Mouse (Mus musculus) midbrain, embryonic 13.5 days (tissue): Measurements from ENCODE around the gene Slc47a1. TPM values are rescaled to one million over a fixed set of nuclear protein-coding genes. Genes with fewer than 3 reads are reported as not detected.
A peak's percentile ranks its signal among the peaks of the same experiment; 100 is the strongest.

Source experiments
- ATAC-seq: fragments of 200-750 bp; cut with Nextera tagmentation; 2 replicates; pipeline ENCODE4 v1.8.0; 2017; ENCODE audit warnings: mild to moderate bottlenecking, moderate TSS enrichment, moderate library complexity
- H3K27ac ChIP-seq: fragments of 300-500 bp; sonication (generic); 2 replicates; pipeline ENCODE4 v1.5.1; 2015; ENCODE audit warnings: inconsistent platforms, mild to moderate bottlenecking, moderate library complexity
- H3K27me3 ChIP-seq: fragments of 300-500 bp; sonication (generic); 2 replicates; pipeline ENCODE4 v1.6.1; 2015; ENCODE audit warnings: mild to moderate bottlenecking, inconsistent platforms
- H3K36me3 ChIP-seq: fragments of 300-500 bp; sonication (generic); 2 replicates; pipeline ENCODE4 v1.6.1; 2015; ENCODE audit warnings: mild to moderate bottlenecking, inconsistent platforms
- H3K4me1 ChIP-seq: fragments of 300-500 bp; sonication (generic); replicated peaks from 2 replicates; pipeline ENCODE4 v1.6.1; 2015; ENCODE audit warnings: inconsistent platforms
- H3K4me2 ChIP-seq: fragments of 300-500 bp; sonication (generic); replicated peaks from 2 replicates; pipeline ENCODE4 v1.6.1; 2015; ENCODE audit warnings: moderate library complexity, mild to moderate bottlenecking, inconsistent platforms
- H3K4me3 ChIP-seq: fragments of 300-500 bp; sonication (generic); replicated peaks from 2 replicates; pipeline ENCODE4 v1.5.1; 2015; ENCODE audit warnings: mild to moderate bottlenecking, inconsistent platforms
- H3K9ac ChIP-seq: fragments of 300-500 bp; sonication (generic); replicated peaks from 2 replicates; pipeline ENCODE4 v1.6.1; 2015; ENCODE audit warnings: mild to moderate bottlenecking, inconsistent platforms
- H3K9me3 ChIP-seq: fragments of 300-500 bp; sonication (generic); 2 replicates; pipeline ENCODE4 v1.6.1; 2016; ENCODE audit warnings: mild to moderate bottlenecking, inconsistent platforms
- WGBS: fragments of 180-500 bp; shearing (Covaris S2); methylation state at CpG from one replicate; pipeline ENCODE4 v1.1.7; 2015; 5-methylcytosine and 5-hydroxymethylcytosine counted together
- polyA plus RNA-seq: library from polyadenylated mRNA; unstranded; fragments of >200 nt; fragmentation: Nextera tagmentation; extraction: Ambion mirVana; gene quantifications from 2 replicates; pipeline ENCODE4 v1.2.1, GENCODE M21; 2015

Gene Slc47a1
- polyA plus RNA-seq, 1 experiment from 2014 or later, result not detected

GRCm38 (mm10) chr11:61365938-61366337 is 12.2 kb downstream of the Slc47a1 start:
- Histone ChIP-seq H3K4me1 (no peaks in the 10 kb centered on the region), H3K9ac (no peak overlapping the region; the same call in 1 of the 2 replicates), H3K4me2 (no peak overlapping the region), H3K36me3 (no peaks in the 10 kb centered on the region), H3K27me3 (no peaks in the 10 kb centered on the region), H3K4me3 (no peak overlapping the region), H3K27ac (no peak overlapping the region), H3K9me3 (no peaks in the 10 kb centered on the region)
- no peak for ATAC-seq
- 80% methylated on average over 3 of the region's 3 CpGs for WGBS

- Histone ChIP-seq H3K9ac (no peak overlapping the region), H3K4me3 (no peak overlapping the region), H3K4me1 (no peaks in the 10 kb centered on the region), H3K27ac (no peak overlapping the region), H3K9me3 (no peaks in the 10 kb centered on the region), H3K27me3 (no peaks in the 10 kb centered on the region), H3K36me3 (no peaks in the 10 kb centered on the region), H3K4me2 (no peak overlapping the region)
- 87% methylated on average over 6 of the region's 6 CpGs for WGBS
- no peak for ATAC-seq
These were observed 14.0 kb downstream of the Slc47a1 start for GRCm38 (mm10) chr11:61364096-61364495.

- ATAC-seq, result no peak
These were observed 16.5 kb downstream of the Slc47a1 start for GRCm38 (mm10) chr11:61361515-61362190.

DNA sequence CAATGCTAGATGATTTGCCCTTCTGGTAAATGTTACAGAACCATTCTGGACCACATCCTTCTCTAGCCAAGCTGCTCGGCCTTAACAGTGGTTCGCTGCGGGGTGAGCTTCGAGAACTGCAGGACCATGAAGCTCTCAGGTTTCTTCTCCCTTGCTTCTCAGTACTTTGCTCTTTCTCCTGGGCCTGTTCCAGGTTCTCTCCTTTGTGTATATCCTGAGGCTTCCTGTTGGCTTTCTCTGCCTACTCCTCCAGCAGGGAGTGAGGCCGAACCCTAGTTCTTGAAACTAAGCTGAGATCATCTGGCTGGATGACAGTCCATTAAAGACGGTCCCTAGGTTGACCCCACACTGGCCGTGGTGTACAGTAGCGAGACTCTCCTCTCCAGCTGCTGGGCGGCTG is 21.5 kb downstream of the Slc47a1 start:
- 91% methylated on average over 9 of the region's 9 CpGs for WGBS
- no peaks in the 10 kb centered on the region for H3K4me1 ChIP-seq
- no peaks in the 10 kb centered on the region for H3K9me3 ChIP-seq
- no peak overlapping the region for H3K4me2 ChIP-seq
- H3K36me3 ChIP-seq, result no peaks in the 10 kb centered on the region
- H3K9ac ChIP-seq, result no peak overlapping the region
- ATAC-seq, result no peak
- no peak overlapping the region for H3K4me3 ChIP-seq
- H3K27ac ChIP-seq, result no peak overlapping the region
- H3K27me3 ChIP-seq, result no peaks in the 10 kb centered on the region

More at GRCm38 (mm10) chr11:61361515-61362190, 16.5 kb downstream of the Slc47a1 start:
- Histone ChIP-seq H3K27ac (no peak overlapping the region), H3K4me3 (no peak overlapping the region), H3K4me2 (no peak overlapping the region), H3K27me3 (no peaks in the 10 kb centered on the region), H3K9me3 (no peaks in the 10 kb centered on the region), H3K36me3 (no peaks in the 10 kb centered on the region), H3K4me1 (no peaks in the 10 kb centered on the region), H3K9ac (no peak overlapping the region)
- 84% methylated on average over 11 of the region's 11 CpGs for WGBS

- H3K36me3 ChIP-seq, result no peaks in the 10 kb centered on the region
- no peak overlapping the region for H3K4me2 ChIP-seq
- H3K27me3 ChIP-seq, result no peaks in the 10 kb centered on the region
- H3K9ac ChIP-seq, result no peak overlapping the region
- ATAC-seq, result no peak
- no peak overlapping the region for H3K4me3 ChIP-seq
- WGBS, result 74% methylated on average over 6 of the region's 6 CpGs
- no peak overlapping the region for H3K27ac ChIP-seq
- H3K4me1 ChIP-seq, result no peaks in the 10 kb centered on the region
- H3K9me3 ChIP-seq, result no peaks in the 10 kb centered on the region
These were observed 22.0 kb downstream of the Slc47a1 start for GRCm38 (mm10) chr11:61356111-61356510.

DNA sequence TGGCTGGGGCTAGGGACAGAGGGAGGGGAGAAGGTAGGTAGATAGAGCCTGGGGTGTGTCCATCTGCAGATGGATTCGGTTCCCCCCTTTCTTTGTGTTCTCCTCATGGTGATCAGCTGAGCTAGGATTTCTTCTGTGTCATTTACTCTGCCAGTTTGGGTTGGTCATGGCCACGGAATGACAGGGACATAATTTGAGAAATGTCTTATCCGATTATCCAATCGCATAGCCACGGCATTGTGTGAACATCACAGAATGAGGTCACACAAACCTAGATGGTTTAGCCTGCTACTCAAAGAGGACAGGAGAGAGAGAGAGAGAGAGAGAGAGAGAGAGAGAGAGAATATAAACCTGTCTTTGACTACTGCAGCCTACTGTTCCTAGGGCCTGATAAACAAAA is 22.8 kb downstream of the Slc47a1 start:
- ATAC-seq, result no peak

DNA sequence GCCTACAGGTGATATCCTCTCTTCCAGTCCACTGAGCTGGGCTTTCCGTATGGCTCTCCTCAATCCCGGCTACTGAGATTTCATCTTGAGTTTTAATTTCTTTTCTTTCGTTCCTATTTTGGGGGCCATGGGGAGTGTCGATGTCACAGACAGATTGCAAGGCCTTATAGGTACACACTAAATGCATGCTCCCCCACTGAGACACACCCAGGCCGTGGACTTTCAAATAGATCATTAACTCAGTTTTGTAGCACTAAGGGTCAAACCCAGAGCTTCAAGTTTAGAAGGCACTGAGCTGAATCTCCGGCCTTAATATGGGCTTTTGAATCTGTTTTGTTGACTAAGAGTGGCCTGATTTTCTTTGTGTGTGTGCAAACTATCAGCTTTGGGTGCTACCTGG is 23.8 kb downstream of the Slc47a1 start:
- 83% methylated on average over 6 of the region's 6 CpGs for WGBS
- H3K27me3 ChIP-seq, result no peaks in the 10 kb centered on the region
- no peaks in the 10 kb centered on the region for H3K9me3 ChIP-seq
- no peak for ATAC-seq
- no peak overlapping the region for H3K4me2 ChIP-seq
- no peak overlapping the region for H3K4me3 ChIP-seq
- no peak overlapping the region for H3K9ac ChIP-seq
- no peaks in the 10 kb centered on the region for H3K4me1 ChIP-seq
- H3K36me3 ChIP-seq, result no peaks in the 10 kb centered on the region
- H3K27ac ChIP-seq, result no peak overlapping the region

More for the DNA sequence above, 22.8 kb downstream of the Slc47a1 start:
- Histone ChIP-seq H3K4me2 (no peak overlapping the region), H3K9me3 (no peaks in the 10 kb centered on the region), H3K4me1 (no peaks in the 10 kb centered on the region), H3K36me3 (no peaks in the 10 kb centered on the region), H3K4me3 (no peak overlapping the region), H3K27ac (no peak overlapping the region), H3K27me3 (no peaks in the 10 kb centered on the region), H3K9ac (no peak overlapping the region)
- WGBS, result 80% methylated on average over 5 of the region's 5 CpGs

GRCm38 (mm10) chr11:61353038-61353437 is 25.1 kb downstream of the Slc47a1 start:
- Histone ChIP-seq H3K36me3 (no peaks in the 10 kb centered on the region), H3K4me1 (no peaks in the 10 kb centered on the region), H3K9me3 (no peaks in the 10 kb centered on the region), H3K4me3 (no peak overlapping the region), H3K27me3 (0 out of 2 replicates have a peak, but pooled peaks cover 4% of the 10 kb centered on the region), H3K4me2 (no peak overlapping the region), H3K9ac (no peak overlapping the region), H3K27ac (no peak overlapping the region)
- WGBS, result 75% methylated on average over 2 of the region's 2 CpGs
- ATAC-seq, result no peak

DNA sequence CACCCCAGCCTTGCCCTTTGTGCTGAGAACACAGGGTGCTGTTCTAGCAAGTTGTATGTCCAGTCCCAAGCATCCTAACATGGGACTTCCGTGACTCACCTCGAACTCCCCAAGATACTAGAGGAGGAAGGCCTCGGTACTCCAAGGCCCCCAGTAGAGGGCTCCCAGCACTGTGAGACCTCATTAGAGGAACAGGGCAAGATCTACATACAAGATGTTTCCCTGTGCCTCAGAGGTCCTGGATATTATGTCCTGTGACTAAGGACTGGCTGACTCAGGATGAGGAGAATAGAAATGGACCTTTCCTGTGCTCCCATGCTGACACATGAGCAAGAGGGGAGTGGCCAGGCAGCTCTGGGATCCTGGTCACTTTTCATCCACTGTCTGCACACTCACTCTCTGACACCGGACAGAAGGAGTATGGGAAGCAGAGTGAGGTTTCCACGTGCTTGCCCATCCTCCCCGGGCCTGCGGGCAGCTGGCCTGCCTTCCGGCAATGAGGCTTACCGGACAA is 25.9 kb downstream of the Slc47a1 start:
- H3K9ac ChIP-seq, result no peak overlapping the region

GRCm38 (mm10) chr11:61349337-61349736 is 28.8 kb downstream of the Slc47a1 start:
- H3K9me3 ChIP-seq, result no peaks in the 10 kb centered on the region
- H3K27me3 ChIP-seq, result 0 out of 2 replicates have a peak, but pooled peaks cover 20% of the 10 kb centered on the region
- no peak overlapping the region for H3K4me3 ChIP-seq
- no peak overlapping the region for H3K4me2 ChIP-seq
- ATAC-seq, result no peak
- H3K9ac ChIP-seq, result no peak overlapping the region
- H3K27ac ChIP-seq, result no peak overlapping the region
- no peaks in the 10 kb centered on the region for H3K4me1 ChIP-seq
- WGBS, result 17% methylated on average over 8 of the region's 8 CpGs
- no peaks in the 10 kb centered on the region for H3K36me3 ChIP-seq

More for the DNA sequence above, 25.9 kb downstream of the Slc47a1 start:
- H3K4me2 ChIP-seq, result no peak overlapping the region
- H3K27me3 ChIP-seq, result 0 out of 2 replicates have a peak, but pooled peaks cover 8% of the 10 kb centered on the region
- no peak overlapping the region for H3K27ac ChIP-seq
- H3K4me3 ChIP-seq, result no peak overlapping the region
- ATAC-seq, result no peak
- no peaks in the 10 kb centered on the region for H3K9me3 ChIP-seq
- H3K4me1 ChIP-seq, result no peaks in the 10 kb centered on the region
- no peaks in the 10 kb centered on the region for H3K36me3 ChIP-seq
- 49% methylated on average over 9 of the region's 9 CpGs for WGBS

DNA sequence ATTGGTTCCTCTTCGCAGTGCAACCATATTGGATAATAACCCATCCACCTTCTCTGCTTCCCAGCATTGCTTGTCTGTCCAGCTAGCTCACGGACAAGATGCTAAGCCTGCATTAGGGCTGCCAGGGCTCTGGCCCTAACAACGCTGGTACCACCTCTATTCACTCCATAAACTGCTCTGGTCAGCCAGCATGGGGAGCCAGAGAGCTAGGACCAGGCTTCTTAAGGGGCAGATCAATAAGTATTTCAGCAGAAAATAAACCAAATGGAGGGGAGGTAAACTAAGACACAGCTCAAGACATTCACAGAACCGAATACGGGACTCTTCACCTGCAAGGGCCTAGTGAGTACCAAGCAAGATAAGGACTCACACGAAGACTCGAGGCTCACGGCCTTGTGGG is 32.0 kb downstream of the Slc47a1 start:
- Histone ChIP-seq H3K9ac (no peak overlapping the region), H3K27me3 (peaks cover 49% of the 10 kb centered on the region), H3K4me2 (no peak overlapping the region), H3K36me3 (no peaks in the 10 kb centered on the region), H3K27ac (no peak overlapping the region), H3K4me3 (no peak overlapping the region), H3K9me3 (no peaks in the 10 kb centered on the region), H3K4me1 (peaks cover 11% of the 10 kb centered on the region)
- 60% methylated on average over 8 of the region's 8 CpGs for WGBS
- ATAC-seq, result no peak

- ATAC-seq, result no peak
- H3K9ac ChIP-seq, result peak within 1 kb of the TSS; percentile 54
- 3% methylated on average over 61 of the region's 61 CpGs for WGBS
- no peak within 1 kb of the TSS for H3K27ac ChIP-seq
- peaks cover 56% of the 10 kb centered on the region for H3K27me3 ChIP-seq
- H3K36me3 ChIP-seq, result no peaks in the 10 kb centered on the region
- H3K4me3 ChIP-seq, result peak within 1 kb of the TSS; percentile 39
- H3K4me1 ChIP-seq, result peaks cover 11% of the 10 kb centered on the region
- peak within 1 kb of the TSS; percentile 66 for H3K4me2 ChIP-seq
- H3K9me3 ChIP-seq, result no peaks in the 10 kb centered on the region
These were observed 35.4 kb downstream of the Slc47a1 start, which contains the start of gene Slc47a2 for GRCm38 (mm10) chr11:61342505-61343420. TSS of gene Slc47a2 (minus strand) at chr11:61342860.
